Mouse (Mus musculus): ENCODE data around the gene Sun2. TPM values are rescaled to one million over a fixed set of nuclear protein-coding genes. Genes with fewer than 3 reads are reported as not detected.

Sun2 gene
- polyA plus RNA-seq, 1 experiment, result 31.5 TPM

DNA sequence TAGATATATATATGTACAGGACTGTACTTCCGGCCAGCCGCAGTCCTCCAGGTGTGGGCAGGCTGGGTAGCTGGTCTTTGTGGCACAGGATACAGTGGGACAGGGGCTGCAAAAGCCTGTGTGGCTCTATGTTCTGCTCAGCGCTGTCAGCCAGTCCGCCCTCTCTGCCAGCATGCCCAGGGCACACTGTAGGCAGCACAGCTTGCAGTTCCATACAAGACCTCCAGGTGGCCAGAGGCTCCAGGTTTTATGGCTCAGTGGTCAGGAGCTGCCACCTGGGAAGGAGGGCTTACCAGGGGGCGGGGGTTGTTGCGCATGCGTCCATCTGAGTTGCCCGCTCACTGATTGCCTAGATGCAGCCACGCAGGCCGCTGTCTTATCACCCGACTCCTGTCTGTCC, 5.7 kb upstream of the Sun2 start:
- no peaks in the 10 kb centered on the region for H3K36me3 ChIP-seq (ENCODE audit: control insufficient read depth, insufficient read depth, low read length)
- peak; percentile 47; the same call in 1 of the 2 replicates for TF ChIP-seq CTCF (conservative IDR thresholded peaks at IDR 0.05; ENCODE audit: insufficient read depth, insufficient read length, low read depth, low read length)
- no peak for TF ChIP-seq POLR2A (IDR thresholded peaks at IDR 0.05; ENCODE audit: low read depth, low read length)
- no peaks in the 10 kb centered on the region for H3K27me3 ChIP-seq (replicated peaks; ENCODE audit: control insufficient read depth, insufficient read depth, low read length)
- H3K27ac ChIP-seq (ENCODE audit: insufficient read depth, low read depth, low read length), result no peak overlapping the region
- peaks cover 6% of the 10 kb centered on the region for H3K4me1 ChIP-seq (ENCODE audit: control insufficient read depth, insufficient read depth, low read length)
- WGBS, result 83% methylated on average over 11 of the region's 11 CpGs
- DNase-seq, result peak; percentile 29
- H3K4me3 ChIP-seq (ENCODE audit: insufficient read depth, low read depth, low read length), result no peak overlapping the region

DNA sequence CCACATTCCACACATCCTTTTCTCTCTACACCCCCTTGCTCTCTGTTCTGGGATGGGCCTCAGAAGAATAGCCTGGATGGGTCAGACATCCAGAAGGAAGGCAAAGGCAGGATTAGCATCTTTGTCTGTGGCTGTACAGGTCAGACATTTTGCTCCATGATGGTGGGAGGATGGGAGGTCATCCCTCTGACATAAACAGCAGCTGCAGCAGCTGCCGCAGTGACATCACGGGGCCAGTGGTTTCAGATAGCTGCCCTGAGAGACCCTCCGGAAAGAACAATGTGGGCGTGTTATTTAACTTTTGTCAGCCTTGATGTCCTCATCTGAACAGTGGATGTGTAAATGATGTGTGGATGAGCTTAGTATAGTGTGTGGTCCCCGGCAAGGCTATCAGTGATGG, 3.5 kb upstream of the Sun2 start:
- no peak for DNase-seq
- Histone ChIP-seq H3K36me3 (ENCODE audit: control insufficient read depth, insufficient read depth, low read length) (no peaks in the 10 kb centered on the region), H3K4me1 (ENCODE audit: control insufficient read depth, insufficient read depth, low read length) (peaks cover 11% of the 10 kb centered on the region), H3K4me3 (ENCODE audit: insufficient read depth, low read depth, low read length) (no peak overlapping the region), H3K27me3 (replicated peaks; ENCODE audit: control insufficient read depth, insufficient read depth, low read length) (no peaks in the 10 kb centered on the region), H3K27ac (ENCODE audit: insufficient read depth, low read depth, low read length) (no peak overlapping the region)
- no peak for TF ChIP-seq CTCF (conservative IDR thresholded peaks at IDR 0.05; ENCODE audit: insufficient read depth, insufficient read length, low read depth, low read length)
- 88% methylated on average over 5 of the region's 5 CpGs for WGBS

DNA sequence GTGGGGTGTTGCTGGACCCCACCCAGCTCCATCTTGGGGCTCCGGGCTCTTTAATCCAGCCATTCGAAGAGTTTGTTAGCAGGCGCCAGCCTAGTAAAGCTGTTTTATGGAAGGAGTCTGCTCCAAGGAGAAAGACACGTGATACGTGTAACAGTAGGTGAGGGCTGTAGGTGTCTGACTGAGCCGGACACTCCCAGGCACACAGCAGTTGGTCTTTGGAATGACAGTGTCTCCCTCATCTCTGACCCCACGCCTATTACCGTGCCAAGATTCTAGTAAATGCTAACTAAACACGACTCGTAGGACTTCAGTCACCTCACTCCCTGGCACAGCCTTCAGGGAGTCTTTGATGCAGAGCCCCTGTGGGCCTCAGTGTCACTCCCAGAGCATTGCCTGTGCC, 3.0 kb upstream of the Sun2 start:
- Histone ChIP-seq H3K4me1 (ENCODE audit: control insufficient read depth, insufficient read depth, low read length) (peaks cover 11% of the 10 kb centered on the region), H3K27me3 (replicated peaks; ENCODE audit: control insufficient read depth, insufficient read depth, low read length) (no peaks in the 10 kb centered on the region), H3K4me3 (ENCODE audit: insufficient read depth, low read depth, low read length) (no peak overlapping the region), H3K27ac (ENCODE audit: insufficient read depth, low read depth, low read length) (no peak overlapping the region; the same call in 1 of the 2 replicates), H3K36me3 (ENCODE audit: control insufficient read depth, insufficient read depth, low read length) (no peaks in the 10 kb centered on the region)
- DNase-seq, result peak; percentile 84
- 57% methylated on average over 10 of the region's 10 CpGs for WGBS
- TF ChIP-seq CTCF (conservative IDR thresholded peaks at IDR 0.05; ENCODE audit: insufficient read depth, insufficient read length, low read depth, low read length) (no peak), POLR2A (IDR thresholded peaks at IDR 0.05; ENCODE audit: low read depth, low read length) (no peak)

DNA sequence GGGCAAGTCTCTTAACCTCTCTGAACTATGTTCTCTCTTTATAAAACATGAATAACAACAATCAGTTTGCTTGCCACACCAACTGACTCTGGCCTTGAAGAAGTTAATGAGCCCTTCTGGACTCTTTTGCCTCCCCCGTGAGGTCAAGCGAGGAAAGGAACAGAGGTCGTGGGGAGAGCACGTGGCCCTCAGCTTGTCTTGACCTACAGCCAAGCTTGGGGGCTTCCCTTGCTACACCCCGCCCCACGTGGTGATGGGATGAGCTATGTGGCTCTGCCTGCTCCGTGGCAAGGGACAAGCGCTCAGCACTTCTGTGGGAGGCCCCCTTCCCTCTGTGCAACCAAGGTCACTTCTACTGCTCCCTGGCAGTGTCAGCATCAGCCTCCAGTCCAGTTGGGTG, 2.4 kb upstream of the Sun2 start:
- Histone ChIP-seq H3K36me3 (ENCODE audit: control insufficient read depth, insufficient read depth, low read length) (no peaks in the 10 kb centered on the region), H3K4me3 (ENCODE audit: insufficient read depth, low read depth, low read length) (no peak overlapping the region), H3K27me3 (replicated peaks; ENCODE audit: control insufficient read depth, insufficient read depth, low read length) (no peaks in the 10 kb centered on the region), H3K27ac (ENCODE audit: insufficient read depth, low read depth, low read length) (no peak overlapping the region; the same call in 1 of the 2 replicates), H3K4me1 (ENCODE audit: control insufficient read depth, insufficient read depth, low read length) (peaks cover 11% of the 10 kb centered on the region)
- WGBS, result 42% methylated on average over 8 of the region's 8 CpGs
- DNase-seq, result peak; percentile 65
- TF ChIP-seq POLR2A (IDR thresholded peaks at IDR 0.05; ENCODE audit: low read depth, low read length) (no peak), CTCF (conservative IDR thresholded peaks at IDR 0.05; ENCODE audit: insufficient read depth, insufficient read length, low read depth, low read length) (no peak)

DNA sequence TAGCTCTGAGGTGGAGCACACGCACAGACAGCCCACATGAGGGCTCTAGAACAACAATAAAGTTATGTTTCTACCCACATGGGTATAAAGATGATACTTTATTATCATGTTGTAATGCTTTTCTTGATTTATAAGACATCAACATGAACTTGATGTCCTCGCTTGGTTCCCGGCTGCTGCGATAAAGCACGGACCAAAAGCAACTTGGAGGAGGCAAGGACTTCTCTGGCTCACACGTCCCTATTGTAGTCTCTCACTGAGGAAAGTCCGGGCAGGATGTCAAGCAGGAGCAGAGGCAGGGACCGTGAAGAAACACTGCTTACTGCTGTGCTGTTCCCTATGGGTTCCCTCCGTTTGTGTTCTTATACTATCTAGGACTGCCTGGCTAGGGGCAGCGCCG, 1.7 kb upstream of the Sun2 start:
- no peak overlapping the region for H3K4me3 ChIP-seq (ENCODE audit: insufficient read depth, low read depth, low read length)
- no peaks in the 10 kb centered on the region for H3K27me3 ChIP-seq (replicated peaks; ENCODE audit: control insufficient read depth, insufficient read depth, low read length)
- TF ChIP-seq CTCF (conservative IDR thresholded peaks at IDR 0.05; ENCODE audit: insufficient read depth, insufficient read length, low read depth, low read length) (no peak), POLR2A (IDR thresholded peaks at IDR 0.05; ENCODE audit: low read depth, low read length) (no peak)
- H3K4me1 ChIP-seq (ENCODE audit: control insufficient read depth, insufficient read depth, low read length), result peaks cover 11% of the 10 kb centered on the region
- 88% methylated on average over 11 of the region's 11 CpGs for WGBS
- no peak overlapping the region for H3K27ac ChIP-seq (ENCODE audit: insufficient read depth, low read depth, low read length)
- H3K36me3 ChIP-seq (ENCODE audit: control insufficient read depth, insufficient read depth, low read length), result no peaks in the 10 kb centered on the region
- DNase-seq, result no peak

DNA sequence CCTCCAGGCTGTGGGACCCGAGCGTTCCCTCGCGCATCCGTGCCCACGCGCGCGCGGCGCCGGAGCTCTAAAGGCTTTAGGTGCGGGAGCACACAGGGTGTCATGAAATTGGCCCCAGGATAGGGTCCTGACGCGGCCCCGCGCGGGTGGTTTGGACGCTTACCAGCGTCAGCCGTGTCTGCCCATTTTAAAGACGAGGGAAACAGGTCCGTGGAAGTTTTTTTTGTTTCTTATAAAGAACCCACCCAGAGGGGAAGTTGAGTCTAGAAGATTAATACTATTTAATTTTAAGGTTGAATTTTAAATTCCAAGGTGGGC, 329 bp upstream of the Sun2 start:
- H3K27me3 ChIP-seq (replicated peaks; ENCODE audit: control insufficient read depth, insufficient read depth, low read length), result no peaks in the 10 kb centered on the region
- TF ChIP-seq CTCF (conservative IDR thresholded peaks at IDR 0.05; ENCODE audit: insufficient read depth, insufficient read length, low read depth, low read length) (no peak), POLR2A (IDR thresholded peaks at IDR 0.05; ENCODE audit: low read depth, low read length) (no peak)
- H3K4me3 ChIP-seq (ENCODE audit: insufficient read depth, low read depth, low read length), result peak overlapping the region; percentile 57
- no peaks in the 10 kb centered on the region for H3K36me3 ChIP-seq (ENCODE audit: control insufficient read depth, insufficient read depth, low read length)
- no peak for DNase-seq
- peaks cover 11% of the 10 kb centered on the region for H3K4me1 ChIP-seq (ENCODE audit: control insufficient read depth, insufficient read depth, low read length)
- WGBS, result under 1% methylated on average over 23 of the region's 23 CpGs
- no peak overlapping the region for H3K27ac ChIP-seq (ENCODE audit: insufficient read depth, low read depth, low read length)

DNA sequence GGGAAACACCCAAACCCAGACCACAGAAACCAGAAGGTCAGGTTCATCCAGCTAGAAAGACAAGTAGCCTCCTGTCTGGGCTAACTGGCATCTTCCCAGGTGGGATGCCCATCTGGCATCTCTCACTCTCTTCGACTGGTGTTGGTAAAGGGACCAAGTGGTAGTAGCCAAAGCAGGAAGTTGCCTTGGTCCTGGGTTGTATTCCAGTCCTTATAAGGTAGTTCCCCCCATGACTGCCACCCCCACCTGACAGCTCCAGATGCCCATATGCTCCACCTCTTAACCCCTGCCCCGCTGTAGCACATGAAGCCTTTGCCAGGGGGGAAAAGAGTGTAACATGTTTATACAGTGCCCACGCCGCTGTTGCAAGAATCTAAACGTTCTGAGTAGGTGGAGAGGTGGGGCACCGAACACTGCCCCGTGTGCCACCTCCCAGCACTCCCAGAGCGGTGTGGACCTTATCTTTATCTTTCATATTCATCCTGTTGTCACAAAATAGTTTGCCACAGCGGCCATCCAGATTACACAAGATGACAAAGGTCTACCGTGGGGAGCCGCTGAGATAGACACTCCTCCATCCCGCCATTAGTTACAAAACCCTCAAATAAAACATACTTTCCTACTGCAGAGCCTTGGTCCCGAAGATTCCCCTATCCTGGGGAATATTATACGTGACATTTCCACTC, 1.0 kb downstream of the Sun2 start:
- H3K4me1 ChIP-seq (ENCODE audit: control insufficient read depth, insufficient read depth, low read length), result peaks cover 11% of the 10 kb centered on the region
- DNase-seq, result no peak
- 8% methylated on average over 14 of the region's 14 CpGs for WGBS
- H3K27me3 ChIP-seq (replicated peaks; ENCODE audit: control insufficient read depth, insufficient read depth, low read length), result no peaks in the 10 kb centered on the region
- TF ChIP-seq POLR2A (IDR thresholded peaks at IDR 0.05; ENCODE audit: low read depth, low read length) (no peak), CTCF (conservative IDR thresholded peaks at IDR 0.05; ENCODE audit: insufficient read depth, insufficient read length, low read depth, low read length) (no peak)
- peak overlapping the region; percentile 79 for H3K27ac ChIP-seq (ENCODE audit: insufficient read depth, low read depth, low read length)
- peaks cover 3% of the 10 kb centered on the region; the same call in 1 of the 2 replicates for H3K36me3 ChIP-seq (ENCODE audit: control insufficient read depth, insufficient read depth, low read length)
- peak overlapping the region; percentile 57 for H3K4me3 ChIP-seq (ENCODE audit: insufficient read depth, low read depth, low read length)
